Mouse (Mus musculus) bone marrow, adult 2 months (tissue): ENCODE results near the gene Cfap77.

Experiments used
- CTCF ChIP-seq: fragments of 200-500 bp; IDR thresholded peaks from 2 replicates; pipeline ENCODE4 v1.5.1; 2011; ENCODE audit warnings: low read length, control low read depth; ENCODE audit not compliant: control insufficient read depth, insufficient read depth
- POLR2A ChIP-seq: fragments of 200-500 bp; IDR thresholded peaks from 2 replicates; pipeline ENCODE4 v1.6.1; 2011; ENCODE audit warnings: low read depth, mild to moderate bottlenecking, control low read depth, low read length, borderline replicate concordance; ENCODE audit not compliant: control insufficient read depth

- TF ChIP-seq CTCF (no peak), POLR2A (no peak)
Observed at GRCm38 (mm10) chr2:28892796-28893195, 162.1 kb downstream of the Cfap77 start.
